Mouse (Mus musculus): ENCODE data around the gene Baz1b.

Baz1b gene

DNA sequence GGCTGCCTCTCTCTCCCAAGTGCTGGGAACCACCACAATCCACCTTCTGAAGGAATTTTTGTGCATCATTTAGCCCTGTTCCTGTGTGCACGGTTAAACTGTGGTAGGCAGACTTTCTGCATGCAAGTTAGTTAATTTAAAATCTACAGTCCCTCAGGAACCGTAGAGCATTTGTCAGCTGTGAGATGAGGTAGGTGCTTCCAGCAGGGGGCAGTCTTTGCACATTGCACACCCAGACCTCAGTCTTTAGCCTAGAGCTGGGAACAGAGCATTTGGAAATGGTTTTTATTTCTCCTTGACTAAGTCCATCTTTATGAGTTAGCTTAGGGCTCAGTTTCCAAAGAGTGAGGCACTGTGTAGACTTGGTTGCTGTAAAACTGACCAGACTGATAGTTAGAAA lies 49.5 kb downstream of the Baz1b start:
- peak; percentile 55 for DNase-seq (ENCODE audit: low read depth)

DNA sequence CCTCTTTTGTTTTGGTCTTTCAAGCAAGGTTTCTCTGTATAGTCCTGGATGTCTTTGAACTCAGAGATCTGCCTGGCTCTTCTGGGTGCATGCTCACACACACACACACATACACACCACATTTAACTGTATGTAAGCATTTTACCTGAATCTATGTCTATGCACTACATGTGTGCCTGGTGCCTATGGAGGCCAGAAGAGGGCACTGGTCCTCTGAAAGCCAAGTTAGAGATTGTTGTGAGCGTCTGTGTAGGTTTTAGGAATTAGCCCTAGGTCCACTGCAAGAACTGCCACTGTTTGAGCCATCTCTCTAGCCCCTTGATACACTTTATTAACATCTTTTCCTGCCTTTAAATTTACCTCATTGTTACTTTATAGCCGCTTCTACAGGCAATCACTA lies 51.8 kb downstream of the Baz1b start:
- DNase-seq (ENCODE audit: low read depth), result no peak

- DNase-seq (ENCODE audit: low read depth), result no peak
These were observed 54.4 kb downstream of the Baz1b start for GRCm38 (mm10) chr5:135241474-135241873.

DNA sequence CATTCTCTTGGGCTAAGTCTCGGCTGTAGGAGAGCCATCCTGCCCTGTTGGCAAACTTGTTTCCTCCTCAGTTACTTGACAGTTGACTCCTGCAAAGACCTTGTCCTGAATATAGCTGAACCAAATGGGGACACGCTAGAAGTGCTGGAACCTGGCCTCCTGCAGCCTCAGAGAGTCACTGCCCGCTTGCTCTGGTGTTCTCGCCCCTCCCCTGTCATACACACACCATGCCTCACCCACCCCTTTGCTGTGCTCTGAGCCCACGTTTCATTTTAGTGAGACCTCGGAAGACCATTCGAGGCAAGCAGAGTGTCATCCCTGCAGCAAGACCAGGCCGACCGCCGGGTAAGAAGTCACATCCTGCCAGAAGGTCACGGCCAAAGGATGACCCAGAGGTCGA lies 55.1 kb downstream of the Baz1b start:
- no peak for DNase-seq (ENCODE audit: low read depth)

DNA sequence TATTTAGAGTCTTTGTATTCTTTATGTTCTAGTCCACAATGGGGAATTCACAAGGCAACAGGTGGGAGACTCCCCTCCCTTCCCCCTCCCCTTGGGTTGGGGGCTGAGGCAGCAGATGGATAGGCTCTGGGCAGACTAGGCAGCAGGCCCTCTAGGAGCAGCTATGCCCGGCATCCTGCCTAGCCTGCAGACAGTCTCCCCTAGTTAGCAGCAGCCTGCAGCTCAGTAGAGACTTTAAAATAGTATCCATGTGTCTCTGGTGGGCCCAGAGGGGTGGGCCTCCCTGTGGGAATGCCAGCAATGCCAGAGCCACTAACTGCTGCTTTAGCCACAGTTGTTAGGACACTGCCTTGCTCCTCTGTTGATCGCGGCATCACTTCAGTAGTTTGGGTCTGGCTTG lies 55.5 kb downstream of the Baz1b start:
- DNase-seq (ENCODE audit: low read depth), result no peak

GRCm38 (mm10) chr5:135243166-135243565 lies 56.1 kb downstream of the Baz1b start:
- no peak for DNase-seq (ENCODE audit: low read depth)

- no peak for DNase-seq (ENCODE audit: low read depth)
These were observed 59.5 kb downstream of the Baz1b start for GRCm38 (mm10) chr5:135246531-135246930.

DNA sequence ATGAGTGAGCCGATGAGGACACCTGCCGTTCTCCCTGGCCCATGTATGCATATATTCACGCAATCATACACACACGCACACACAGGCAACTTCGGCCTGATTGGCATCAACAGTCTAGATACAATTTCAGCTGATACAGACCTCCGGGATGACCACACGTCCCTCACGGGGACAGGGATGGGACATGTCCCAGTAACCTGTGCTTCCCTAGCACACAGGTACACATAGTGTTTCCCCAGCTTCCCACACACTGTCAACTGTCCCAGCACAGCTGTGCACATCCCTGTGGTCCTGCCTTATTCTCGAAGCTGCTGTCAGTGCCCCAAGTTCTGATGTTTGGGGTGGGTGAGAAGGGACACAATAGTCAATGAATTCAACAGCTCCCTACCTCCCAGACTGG lies 60.3 kb downstream of the Baz1b start:
- no peak for DNase-seq (ENCODE audit: low read depth)

- DNase-seq (ENCODE audit: low read depth), result no peak
These were observed 62.1 kb downstream of the Baz1b start for GRCm38 (mm10) chr5:135248956-135249676.

GRCm38 (mm10) chr5:135250186-135251078 lies 63.4 kb downstream of the Baz1b start:
- no peak for DNase-seq (ENCODE audit: low read depth)

GRCm38 (mm10) chr5:135251079-135251454 lies 64.0 kb downstream of the Baz1b start, which contains the start of gene Fzd9:
TSS of gene Fzd9 (minus strand) at chr5:135251230.
- DNase-seq (ENCODE audit: low read depth), result no peak

- DNase-seq (ENCODE audit: low read depth), result no peak
These were observed 66.8 kb downstream of the Baz1b start for GRCm38 (mm10) chr5:135253741-135254401.

DNA sequence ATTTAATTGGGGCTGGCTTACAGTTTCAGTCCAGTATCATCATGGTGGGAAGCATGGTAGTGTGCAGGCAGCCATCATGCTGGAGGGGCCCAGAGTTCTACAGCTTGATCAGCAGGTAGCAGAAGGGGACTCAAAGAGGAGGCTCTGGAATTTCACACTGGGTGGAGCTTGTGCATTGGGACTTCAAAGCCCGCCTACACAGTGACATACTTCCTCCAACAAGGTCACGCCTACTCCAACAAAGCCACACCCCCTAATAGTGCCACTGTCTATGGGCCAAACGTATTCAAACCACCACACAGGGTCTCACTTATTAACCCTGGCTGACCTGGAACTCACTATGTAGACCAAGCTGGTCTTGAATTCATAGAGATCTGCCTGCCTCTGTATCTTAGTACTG lies 69.1 kb downstream of the Baz1b start:
- no peak for DNase-seq (ENCODE audit: low read depth)

GRCm38 (mm10) chr5:135257559-135257958 lies 70.5 kb downstream of the Baz1b start:
- no peak for DNase-seq (ENCODE audit: low read depth)

DNA sequence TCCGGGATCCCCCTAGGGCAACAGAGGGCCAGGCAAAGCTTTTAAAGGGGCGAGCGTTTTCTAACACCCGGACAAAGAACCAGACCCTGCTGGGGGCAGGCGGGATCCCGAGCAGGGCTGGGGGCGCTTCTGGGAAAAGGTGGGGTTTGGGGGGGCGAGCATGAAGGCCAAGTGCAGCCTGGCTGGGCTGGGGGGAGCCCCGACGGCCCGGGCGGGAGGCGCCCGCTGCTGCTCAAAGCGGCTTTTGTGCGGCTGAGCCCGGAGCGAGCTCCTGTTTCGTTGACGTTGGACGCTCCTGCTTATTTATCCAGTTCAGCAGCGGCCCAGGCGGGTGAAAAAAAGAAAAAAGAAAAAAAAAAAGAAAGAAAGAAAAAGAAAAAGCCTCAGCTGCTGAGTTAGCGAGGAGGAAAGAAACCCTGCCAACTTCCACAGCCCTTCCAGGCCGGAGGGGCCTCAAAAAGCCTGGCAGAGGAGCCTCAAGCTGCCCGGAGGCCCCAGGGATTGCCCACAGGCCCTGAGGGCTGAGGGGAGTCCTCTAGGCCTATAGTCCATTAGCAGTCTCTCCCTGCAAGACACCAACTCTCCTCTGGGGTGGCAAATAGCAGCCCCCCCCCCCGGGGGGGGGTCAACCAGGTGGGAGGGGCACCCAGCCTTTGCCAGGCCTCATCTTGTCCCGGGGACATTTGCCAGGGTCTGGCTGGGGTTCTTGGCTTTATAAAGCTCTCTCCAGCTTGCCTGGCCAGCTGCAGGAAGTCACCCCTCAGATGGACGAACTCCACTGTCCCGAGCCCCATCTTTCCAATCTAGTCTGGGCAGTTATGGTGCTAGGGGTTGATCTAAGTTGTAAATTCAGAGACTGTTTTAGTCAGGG lies 71.5 kb downstream of the Baz1b start:
- no peak for DNase-seq (ENCODE audit: low read depth)

GRCm38 (mm10) chr5:135263866-135264503 lies 76.9 kb downstream of the Baz1b start:
- no peak for DNase-seq (ENCODE audit: low read depth)

DNA sequence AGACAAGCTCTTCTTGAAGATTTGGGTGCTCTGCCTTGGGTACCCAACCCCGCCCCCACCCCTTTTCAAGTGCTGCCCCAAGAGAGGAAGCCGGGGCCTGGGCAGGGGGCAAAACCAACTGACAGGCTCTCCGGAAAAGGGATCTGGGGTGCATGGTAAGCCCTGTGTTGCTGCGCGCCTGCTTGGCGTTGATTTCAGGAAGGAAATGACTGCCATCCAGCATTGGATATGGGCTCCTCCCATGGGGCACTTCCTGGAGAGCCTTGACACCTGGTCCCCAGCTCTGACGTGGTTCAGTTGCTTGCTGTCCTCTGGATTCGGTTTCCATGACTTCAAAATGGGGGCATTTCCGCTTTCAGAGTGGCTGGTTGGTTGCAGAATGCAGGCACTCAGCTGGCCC lies 77.5 kb downstream of the Baz1b start:
- peak; percentile 32 for DNase-seq (ENCODE audit: low read depth)

GRCm38 (mm10) chr5:135269451-135269850 lies 82.4 kb downstream of the Baz1b start:
- no peak for DNase-seq (ENCODE audit: low read depth)

DNA sequence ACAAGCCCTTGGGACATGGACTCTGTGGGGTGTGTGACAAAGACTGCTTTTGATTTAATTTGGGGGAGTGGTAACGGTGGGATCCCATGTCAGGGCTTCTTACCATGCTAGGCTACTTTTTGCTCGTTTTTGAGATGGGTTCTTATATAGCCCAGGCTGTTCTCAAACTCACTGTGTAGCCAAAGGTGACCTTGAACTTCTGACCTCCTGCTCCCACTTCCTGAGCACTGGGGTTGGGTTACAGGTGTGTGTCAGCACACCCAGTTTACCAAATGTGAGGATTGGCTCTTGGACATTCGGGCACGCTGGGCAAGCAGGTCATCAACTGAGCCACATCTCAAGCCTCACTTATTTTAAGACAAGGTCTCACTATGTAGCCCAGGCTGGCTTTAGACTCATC lies 83.3 kb downstream of the Baz1b start:
- DNase-seq (ENCODE audit: low read depth), result no peak

DNA sequence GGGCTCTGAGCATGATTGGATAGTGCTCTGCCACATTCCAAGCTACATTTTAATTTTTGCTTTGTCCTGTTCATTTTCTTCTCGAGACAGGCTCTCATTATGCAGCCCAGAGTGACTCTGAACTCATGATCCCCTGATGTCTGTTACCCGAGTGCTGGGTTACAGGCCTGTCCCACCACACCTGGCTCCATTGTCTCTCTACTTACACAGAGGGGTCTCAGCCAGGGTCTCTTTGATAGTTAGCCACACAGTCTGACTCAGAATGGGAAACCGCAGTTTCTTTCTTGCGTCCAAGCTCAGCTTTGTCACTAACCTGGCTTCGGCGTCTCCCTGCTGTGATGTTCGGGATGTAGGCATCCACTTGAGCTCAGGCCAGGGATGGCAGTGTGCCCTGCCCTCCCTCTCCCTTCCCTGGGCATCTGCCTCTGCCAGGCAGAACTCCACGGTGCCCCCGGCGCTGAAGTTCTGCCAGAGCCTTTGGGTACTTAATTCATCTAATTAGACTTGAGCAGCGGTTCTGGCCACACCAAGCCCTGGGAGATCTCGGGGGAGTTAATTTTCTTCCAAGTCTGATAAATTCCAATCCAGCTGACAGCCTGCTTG lies 84.6 kb downstream of the Baz1b start:
- DNase-seq (ENCODE audit: low read depth), result no peak
